ENCODE assay signal across 11 mouse cellular contexts in the genomic region with DNA sequence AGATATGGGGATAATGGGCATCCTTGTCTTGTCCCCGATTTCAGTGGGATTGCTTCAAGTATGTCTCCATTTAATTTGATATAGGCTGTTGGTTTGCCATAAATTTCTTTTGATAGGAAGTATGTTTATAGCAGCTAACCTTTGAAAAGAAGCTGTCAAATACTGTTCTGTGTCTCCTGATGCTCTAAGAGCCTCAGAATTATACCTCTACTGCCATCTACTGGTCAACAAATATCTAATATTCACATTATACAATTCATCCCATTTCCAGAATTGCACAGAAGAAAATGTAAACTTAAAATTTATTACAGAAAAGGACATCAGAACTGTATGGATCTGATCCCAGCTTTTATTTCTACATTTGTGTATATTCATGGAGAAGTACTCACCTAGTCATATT.
DNase-seq lines count a peak whose midpoint lies in the region; ATAC-seq and TF ChIP-seq lines count a peak whose summit lies in the region.
"Had no signal": no experiment of that assay in that cellular context is flagged by ENCODE, and none has a peak within 500 bp of the region (broad histone marks: within the 10 kb centered on the region; RNA-seq: fewer than 3 reads in every experiment).

No protein-coding gene starts in this region.

- intact Hi-C loops in gastrocnemius, adult 2 months (cut with DNase I): no loop called here
- intact Hi-C loops in gastrocnemius, postnatal 14 days (cut with DNase I; ENCODE audit: low total_unique reads): no loop called here

- H3K27me3 ChIP-seq in E14TG2a.4 (ENCODE audit: insufficient read depth, low read length): no peaks in the 10 kb centered on the region
- H3K27me3 ChIP-seq in limb, embryonic 14.5 days (ENCODE audit: control insufficient read depth, insufficient read depth, low read length): no peaks in the 10 kb centered on the region

- TF ChIP-seq CTCF in gastrocnemius, adult 2 months (IDR thresholded peaks at IDR 0.05): peak; percentile 38; the same call in 1 of the 2 replicates
- peak; percentile 21 for TF ChIP-seq CTCF in E14TG2a.4 (conservative IDR thresholded peaks at IDR 0.05; ENCODE audit: low read length)

- no peak overlapping the region for H3K4me3 ChIP-seq in gastrocnemius, adult 2 months
- H3K4me3 ChIP-seq in E14TG2a.4 (replicated peaks; ENCODE audit: low read length): no peak overlapping the region
- no peak overlapping the region for H3K4me3 ChIP-seq in limb, embryonic 14.5 days (replicated peaks; ENCODE audit: low read length)

- no peak for DNase-seq in gastrocnemius, adult 2 months
- DNase-seq in gastrocnemius, postnatal 14 days: no peak
- DNase-seq in embryo, embryonic 10.5 days (ENCODE audit: low spot score): peak; percentile 72
- DNase-seq in limb, embryonic 14.5 days (ENCODE audit: low spot score): peak; percentile 48
- DNase-seq in spleen, postnatal 36 days (ENCODE audit: low spot score in 2 of 2): no peak
- DNase-seq in adrenal gland, postnatal 25 days: no peak
- DNase-seq in layer of hippocampus, postnatal 36 days: no peak
- DNase-seq: cerebellum, adult 18-20 months; lung, postnatal 10 days; right cerebral cortex, adult 18-20 months had no signal

- no peak overlapping the region for H3K4me2 ChIP-seq in limb, embryonic 14.5 days (replicated peaks; ENCODE audit: low read depth, low read length, severe bottlenecking)

- H3K9me3 ChIP-seq in E14TG2a.4 (ENCODE audit: low read length): no peaks in the 10 kb centered on the region
- H3K9me3 ChIP-seq in limb, embryonic 14.5 days (ENCODE audit: control insufficient read depth, low read length): no peaks in the 10 kb centered on the region

- no peak for TF ChIP-seq POLR2A in limb, embryonic 14.5 days (IDR thresholded peaks at IDR 0.05; ENCODE audit: borderline replicate concordance, extremely low read depth, insufficient read depth, insufficient read length)

- H3K27ac ChIP-seq in gastrocnemius, adult 2 months: no peak overlapping the region
- H3K27ac ChIP-seq in limb, embryonic 14.5 days (replicated peaks; ENCODE audit: low read depth, low read length): no peak overlapping the region

- no peaks in the 10 kb centered on the region for H3K36me3 ChIP-seq in E14TG2a.4 (ENCODE audit: insufficient read depth, low read length)
- H3K36me3 ChIP-seq in limb, embryonic 14.5 days (ENCODE audit: control insufficient read depth, insufficient read depth, low read length): no peaks in the 10 kb centered on the region

- H3K4me1 ChIP-seq in E14TG2a.4 (replicated peaks; ENCODE audit: low read depth, low read length): no peaks in the 10 kb centered on the region
- no peaks in the 10 kb centered on the region for H3K4me1 ChIP-seq in limb, embryonic 14.5 days (ENCODE audit: control insufficient read depth, insufficient read depth, low read length)

- 53% methylated on average over 1 of the region's 1 CpGs for WGBS in limb, embryonic 14.5 days

- no peak for ATAC-seq in limb, embryonic 14.5 days (ENCODE audit: low FRiP score, low read depth)

- H3K9ac ChIP-seq in limb, embryonic 14.5 days (ENCODE audit: low read depth, low read length, severe bottlenecking): no peak overlapping the region

Comparison
In these comparisons a context has a peak if more than half of its experiments do, and no peak if none do; other contexts are left out.
1. DNase-seq: peak in embryo, embryonic 10.5 days (single experiment) and limb, embryonic 14.5 days (single experiment); none in gastrocnemius, adult 2 months (single experiment), gastrocnemius, postnatal 14 days (single experiment), spleen, postnatal 36 days (0 of 2), adrenal gland, postnatal 25 days (single experiment) and layer of hippocampus, postnatal 36 days (0 of 2).